Mouse (Mus musculus) brain, embryonic 14.5 days (tissue): Measurements from ENCODE around the gene Il22ra1.

ENCODE experiments used
- CTCF ChIP-seq: fragments of 200-500 bp; IDR thresholded peaks from 2 replicates; pipeline ENCODE4 v1.5.1; 2012; ENCODE audit warnings: inconsistent platforms, mild to moderate bottlenecking, moderate library complexity, borderline replicate concordance; ENCODE audit not compliant: insufficient read depth, insufficient read length; ENCODE audit errors: extremely low read depth
- POLR2A ChIP-seq: fragments of 200-500 bp; IDR thresholded peaks from 2 replicates; pipeline ENCODE4 v1.6.1; 2012; ENCODE audit warnings: mild to moderate bottlenecking, inconsistent platforms, borderline replicate concordance; ENCODE audit not compliant: poor library complexity, insufficient read depth, insufficient read length, severe bottlenecking; ENCODE audit errors: extremely low read depth

DNA sequence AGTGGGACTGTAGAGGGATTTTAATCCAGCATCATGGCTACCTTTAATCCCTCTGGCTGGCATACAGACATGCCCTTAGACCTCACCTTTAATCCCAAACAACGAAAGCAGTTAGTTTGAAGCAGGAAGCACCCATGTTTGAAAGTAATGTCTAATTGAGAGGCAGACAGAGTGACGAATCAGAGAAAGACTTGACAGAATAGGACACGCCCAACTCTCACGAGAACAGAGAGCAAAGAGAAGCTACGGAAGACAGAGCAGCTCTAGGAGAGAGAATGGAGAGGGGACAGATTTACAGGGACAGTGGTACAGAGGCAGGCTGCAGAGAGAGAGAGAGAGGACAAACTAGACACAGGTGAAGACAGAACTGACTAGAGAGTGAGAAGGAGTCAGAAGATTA, 46.2 kb upstream of the Il22ra1 start:
- TF ChIP-seq CTCF: no peak
- TF ChIP-seq POLR2A: no peak
